Mouse (Mus musculus) lung, embryonic 15.5 days (tissue): ENCODE results near the gene Slc37a3. TPM values are rescaled to one million over a fixed set of nuclear protein-coding genes. Genes with fewer than 3 reads are reported as not detected.

Experiments used
- ATAC-seq: fragments of 200-750 bp; cut with Nextera tagmentation; 2 replicates; pipeline ENCODE4 v1.8.0; 2017; ENCODE audit warnings: moderate number of reproducible peaks, borderline replicate concordance; ENCODE audit not compliant: low FRiP score, low TSS enrichment; ENCODE audit errors: extremely low read depth
- H3K27ac ChIP-seq: fragments of 300-500 bp; sonication (generic); 2 replicates; pipeline ENCODE4 v1.5.1; 2015; ENCODE audit warnings: moderate library complexity, mild to moderate bottlenecking, inconsistent platforms
- H3K27me3 ChIP-seq: fragments of 300-500 bp; sonication (generic); 2 replicates; pipeline ENCODE4 v1.6.1; 2015; ENCODE audit warnings: inconsistent platforms
- H3K36me3 ChIP-seq: fragments of 300-500 bp; sonication (generic); 2 replicates; pipeline ENCODE4 v1.6.1; 2015; ENCODE audit warnings: inconsistent platforms
- H3K4me1 ChIP-seq: fragments of 300-500 bp; sonication (generic); 2 replicates; pipeline ENCODE4 v1.6.1; 2015; ENCODE audit warnings: inconsistent platforms
- H3K4me2 ChIP-seq: fragments of 300-500 bp; sonication (generic); 2 replicates; pipeline ENCODE4 v1.6.1; 2015; ENCODE audit warnings: inconsistent platforms, mild to moderate bottlenecking, moderate library complexity
- H3K4me3 ChIP-seq: fragments of 300-500 bp; sonication (generic); 2 replicates; pipeline ENCODE4 v1.5.1; 2015; ENCODE audit warnings: mild to moderate bottlenecking, inconsistent platforms
- H3K9ac ChIP-seq: fragments of 300-500 bp; sonication (generic); 2 replicates; pipeline ENCODE4 v1.6.1; 2015; ENCODE audit warnings: inconsistent platforms
- H3K9me3 ChIP-seq: fragments of 300-500 bp; sonication (generic); 2 replicates; pipeline ENCODE4 v1.6.1; 2016; ENCODE audit warnings: inconsistent platforms
- WGBS: fragments of 180-500 bp; shearing (Covaris S2); methylation state at CpG from one replicate; pipeline ENCODE4 v1.1.7; 2015; 5-methylcytosine and 5-hydroxymethylcytosine counted together
- polyA plus RNA-seq: library from polyadenylated mRNA; unstranded; fragments of >200 nt; fragmentation: Nextera tagmentation; extraction: Ambion mirVana; gene quantifications from 2 replicates; pipeline ENCODE4 v1.2.1, GENCODE M21; 2015

Slc37a3 gene
- polyA plus RNA-seq, 1 experiment from 2014 or later, result 41.5 TPM

DNA sequence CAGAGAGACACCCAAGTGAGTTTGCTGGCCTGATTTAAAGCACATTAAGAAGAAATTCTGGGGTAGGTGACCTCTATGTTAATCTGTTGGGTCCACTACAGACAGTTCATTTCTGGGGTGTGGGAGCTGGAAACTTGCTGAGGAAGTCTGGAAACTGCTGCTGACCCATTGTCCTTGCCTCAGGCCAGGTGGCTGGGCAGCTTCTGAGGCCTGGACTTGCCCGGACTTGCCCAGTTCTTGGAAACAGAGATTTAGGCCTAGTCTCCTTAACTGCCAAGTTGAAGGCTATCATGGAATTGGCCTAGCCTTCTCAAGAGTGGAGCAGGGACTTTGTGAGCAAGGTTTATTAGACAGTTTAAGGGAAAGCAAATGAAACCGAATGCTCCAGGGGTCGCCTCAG, 92.6 kb downstream of the Slc37a3 start:
- Histone ChIP-seq H3K4me3 (no peak overlapping the region), H3K4me1 (peaks cover 10% of the 10 kb centered on the region; the same call in 1 of the 2 replicates), H3K27ac (no peak overlapping the region), H3K9ac (no peak overlapping the region), H3K4me2 (no peak overlapping the region), H3K27me3 (no peaks in the 10 kb centered on the region), H3K9me3 (no peaks in the 10 kb centered on the region), H3K36me3 (no peaks in the 10 kb centered on the region)
- no peak for ATAC-seq
- 89% methylated on average over 3 of the region's 3 CpGs for WGBS

Other genes with a start within 250 kb of the Slc37a3 start
- 5.8 and 6.8 TPM in 2 replicates for gene Kdm7a, start 170.9 kb downstream of the Slc37a3 start, polyA plus RNA-seq
- 4.2 and 6.3 TPM in 2 replicates for gene Rab19, start 3.5 kb upstream of the Slc37a3 start, polyA plus RNA-seq
- gene Mkrn1, start 42.8 kb upstream of the Slc37a3 start, polyA plus RNA-seq, result 66.5 and 68.5 TPM in 2 replicates
- 20.5 and 20.8 TPM in 2 replicates for gene Dennd2a, start 180.2 kb upstream of the Slc37a3 start, polyA plus RNA-seq
- gene Adck2, start 196.2 kb upstream of the Slc37a3 start, polyA plus RNA-seq, result 26.6 and 28.5 TPM in 2 replicates
- 0.85 TPM in 1 of 2 replicates, not detected in the other for gene Gm42420, start 208.1 kb upstream of the Slc37a3 start, polyA plus RNA-seq
- gene Ndufb2, start 214.9 kb upstream of the Slc37a3 start, polyA plus RNA-seq, result 319 and 328 TPM in 2 replicates